Mouse (Mus musculus): ENCODE results near the gene Ptger2. TPM values are rescaled to one million over a fixed set of nuclear protein-coding genes. Genes with fewer than 3 reads are reported as not detected.

Ptger2 gene
- polyA plus RNA-seq, 1 experiment from 2014 or later, result 0.48 TPM

DNA sequence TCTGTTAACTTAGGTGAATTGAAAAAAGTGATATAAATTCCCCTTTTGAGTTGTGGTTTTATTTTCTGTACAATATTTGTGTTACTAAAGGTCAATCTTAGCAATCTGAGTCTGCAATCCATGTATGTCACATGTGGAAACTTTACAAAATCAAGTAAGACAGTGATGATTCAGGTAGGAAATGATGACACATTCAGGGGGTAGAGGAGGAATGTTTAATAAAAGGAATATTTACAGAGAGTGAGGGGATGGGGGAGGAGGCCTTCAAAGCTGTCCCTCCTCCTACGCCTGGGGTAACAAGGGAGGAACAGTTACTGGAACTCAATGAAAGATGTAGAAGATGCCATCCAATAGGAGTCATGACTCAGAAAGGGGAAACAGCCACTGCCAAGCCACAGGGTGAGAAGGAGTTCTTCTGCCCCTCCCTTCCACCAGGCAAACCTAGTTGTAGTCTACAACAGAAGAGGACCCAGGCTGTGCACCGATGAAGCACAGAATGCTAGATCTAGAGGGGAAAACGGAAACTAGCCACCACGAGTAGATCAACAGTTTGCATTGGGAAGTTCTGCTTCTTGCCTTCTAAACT is 17.8 kb downstream of the Ptger2 start:
- Histone ChIP-seq H3K4me2 (replicated peaks) (no peak overlapping the region), H3K9ac (no peak overlapping the region), H3K27me3 (replicated peaks) (no peaks in the 10 kb centered on the region), H3K4me1 (no peaks in the 10 kb centered on the region), H3K4me3 (no peak overlapping the region), H3K27ac (no peak overlapping the region), H3K9me3 (no peaks in the 10 kb centered on the region), H3K36me3 (no peaks in the 10 kb centered on the region)
- WGBS, result 88% methylated on average over 4 of the region's 4 CpGs
- ATAC-seq (ENCODE audit: low FRiP score, low read depth), result no peak

DNA sequence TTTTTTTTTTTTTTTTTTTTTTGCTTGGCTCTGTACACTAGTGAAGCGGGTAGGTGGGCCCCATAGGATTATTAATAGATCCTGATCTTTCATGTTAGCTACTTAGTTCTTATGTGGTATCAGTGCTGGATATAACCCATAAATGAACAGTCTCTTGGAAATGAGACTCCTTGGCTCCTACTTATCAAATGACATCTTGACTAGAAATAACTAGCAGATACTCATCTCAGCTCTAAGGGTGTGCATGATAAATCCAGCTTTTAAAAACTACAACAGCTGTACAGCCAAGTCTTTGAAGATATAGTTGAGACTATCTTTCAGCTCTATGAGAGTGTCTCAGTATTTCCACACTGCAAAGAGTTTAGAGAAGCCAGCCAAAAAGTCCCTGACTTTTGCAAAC is 21.2 kb downstream of the Ptger2 start:
- H3K27ac ChIP-seq, result no peak overlapping the region
- H3K9me3 ChIP-seq, result no peaks in the 10 kb centered on the region
- H3K4me1 ChIP-seq, result no peaks in the 10 kb centered on the region
- H3K36me3 ChIP-seq, result no peaks in the 10 kb centered on the region
- H3K4me3 ChIP-seq, result no peak overlapping the region
- H3K27me3 ChIP-seq (replicated peaks), result no peaks in the 10 kb centered on the region
- WGBS, result 92% methylated on average over 1 of the region's 1 CpGs
- no peak for ATAC-seq (ENCODE audit: low FRiP score, low read depth)
- no peak overlapping the region for H3K9ac ChIP-seq
- H3K4me2 ChIP-seq (replicated peaks), result no peak overlapping the region

DNA sequence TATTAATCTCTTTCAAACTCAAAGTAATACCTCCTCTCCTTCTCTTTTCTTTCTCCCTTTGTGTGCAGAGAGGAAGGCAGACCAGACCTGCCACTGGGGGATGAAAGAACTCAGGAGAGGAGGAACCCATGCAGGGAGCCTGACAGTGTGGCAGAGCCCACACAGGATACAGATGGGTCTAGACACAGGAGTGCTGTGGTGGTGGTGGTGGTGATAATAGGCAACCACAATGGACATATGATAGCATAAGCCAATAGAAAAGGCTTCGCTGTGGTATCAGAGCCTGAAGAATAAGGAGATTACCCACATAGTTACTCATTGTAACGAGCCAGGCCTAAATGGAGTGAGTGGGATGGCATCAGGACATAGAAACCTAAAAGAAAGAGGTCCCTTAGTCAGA is 23.3 kb downstream of the Ptger2 start:
- H3K9me3 ChIP-seq, result no peaks in the 10 kb centered on the region
- no peaks in the 10 kb centered on the region for H3K36me3 ChIP-seq
- 85% methylated on average over 2 of the region's 2 CpGs for WGBS
- H3K27me3 ChIP-seq (replicated peaks), result no peaks in the 10 kb centered on the region
- no peak overlapping the region for H3K4me3 ChIP-seq
- H3K4me1 ChIP-seq, result no peaks in the 10 kb centered on the region
- H3K9ac ChIP-seq, result no peak overlapping the region
- no peak overlapping the region for H3K27ac ChIP-seq
- ATAC-seq (ENCODE audit: low FRiP score, low read depth), result no peak
- no peak overlapping the region for H3K4me2 ChIP-seq (replicated peaks)

DNA sequence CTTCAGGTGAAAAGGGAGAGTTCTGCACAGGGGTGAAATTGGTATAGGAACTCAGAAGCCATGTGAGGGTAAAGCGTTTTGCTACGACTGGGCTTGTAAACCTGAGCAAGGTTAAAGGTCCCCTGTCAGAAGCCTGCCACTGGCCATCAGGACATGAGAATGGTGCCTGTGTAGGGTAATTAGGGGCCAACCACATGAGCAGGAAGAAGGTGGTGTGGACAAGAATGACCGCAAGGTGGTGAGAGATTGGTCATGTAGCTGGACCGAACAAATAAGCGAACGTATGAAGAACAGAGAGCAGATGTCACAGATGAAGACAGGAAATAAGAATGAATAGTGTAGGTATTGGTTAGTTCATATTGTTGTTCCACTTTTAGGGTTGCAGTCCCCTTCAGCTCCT is 23.7 kb downstream of the Ptger2 start:
- no peak overlapping the region for H3K4me3 ChIP-seq
- no peaks in the 10 kb centered on the region for H3K36me3 ChIP-seq
- no peak for ATAC-seq (ENCODE audit: low FRiP score, low read depth)
- H3K9me3 ChIP-seq, result no peaks in the 10 kb centered on the region
- no peaks in the 10 kb centered on the region for H3K27me3 ChIP-seq (replicated peaks)
- 95% methylated on average over 6 of the region's 6 CpGs for WGBS
- no peak overlapping the region for H3K27ac ChIP-seq
- no peaks in the 10 kb centered on the region for H3K4me1 ChIP-seq
- H3K4me2 ChIP-seq (replicated peaks), result no peak overlapping the region
- no peak overlapping the region for H3K9ac ChIP-seq

DNA sequence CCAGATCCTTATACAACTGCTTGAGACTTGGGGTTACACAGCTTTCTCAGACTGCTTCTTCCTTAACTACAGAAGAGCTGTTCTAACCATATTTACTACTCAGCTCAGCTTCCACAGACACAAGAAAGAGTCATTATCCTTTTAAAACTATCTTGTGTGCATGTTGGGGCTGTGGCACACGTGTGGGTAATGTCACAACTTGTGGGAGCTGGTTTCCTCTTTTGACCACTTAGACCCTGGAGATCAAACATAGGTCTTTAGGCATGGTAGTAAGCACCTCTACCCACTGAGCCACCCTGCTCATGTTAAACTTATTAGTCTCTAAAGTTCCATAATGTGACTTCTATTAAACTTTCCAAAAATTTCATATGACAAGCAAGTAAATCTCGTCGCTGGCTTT is 33.6 kb downstream of the Ptger2 start:
- Histone ChIP-seq H3K4me2 (replicated peaks) (no peak overlapping the region), H3K9me3 (no peaks in the 10 kb centered on the region), H3K4me3 (no peak overlapping the region), H3K27ac (no peak overlapping the region), H3K4me1 (no peaks in the 10 kb centered on the region), H3K36me3 (no peaks in the 10 kb centered on the region), H3K27me3 (replicated peaks) (no peaks in the 10 kb centered on the region), H3K9ac (no peak overlapping the region)
- WGBS, result 82% methylated on average over 3 of the region's 3 CpGs
- no peak for ATAC-seq (ENCODE audit: low FRiP score, low read depth)

DNA sequence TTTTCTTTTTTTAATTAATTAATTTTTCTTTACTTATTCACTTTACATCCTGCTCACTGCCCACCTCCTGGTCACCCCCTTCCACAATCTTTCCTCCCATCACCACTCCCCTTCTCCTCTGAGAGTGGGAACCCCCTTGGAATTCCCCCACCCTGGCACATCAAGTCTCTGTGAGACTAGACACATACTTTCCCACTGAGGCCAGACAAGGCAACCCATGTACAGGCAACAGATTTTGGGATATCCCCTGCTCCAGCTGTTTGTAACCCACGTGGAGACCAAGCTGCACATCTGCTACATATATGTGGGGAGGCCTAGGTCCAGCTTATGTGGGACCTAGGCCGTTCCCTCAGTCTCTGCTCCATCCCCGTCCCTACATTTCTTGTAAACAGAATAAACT is 46.3 kb downstream of the Ptger2 start:
- no peak for ATAC-seq (ENCODE audit: low FRiP score, low read depth)
- no peak overlapping the region for H3K4me3 ChIP-seq
- WGBS, result 85% methylated on average over 3 of the region's 3 CpGs

DNA sequence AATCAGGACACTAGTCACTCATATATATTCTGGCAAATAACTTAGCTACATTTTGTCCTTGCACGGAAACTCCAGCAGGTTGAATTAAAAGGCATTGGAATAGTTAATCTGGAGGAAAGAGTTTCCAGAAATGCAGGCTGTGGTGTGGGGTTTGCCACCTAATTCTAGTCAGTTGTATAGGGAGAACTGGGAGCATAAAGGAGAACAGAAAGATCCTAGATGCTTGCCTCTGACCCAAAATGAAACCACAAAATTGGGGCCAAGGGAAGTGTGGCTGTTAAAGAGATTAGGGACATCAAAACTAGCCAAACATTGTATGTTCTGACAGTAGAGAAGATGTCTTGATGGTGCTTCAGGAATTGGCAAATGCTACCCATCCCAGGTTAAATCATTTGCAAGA is 48.6 kb downstream of the Ptger2 start:
- H3K27ac ChIP-seq, result no peak overlapping the region
- H3K36me3 ChIP-seq, result no peaks in the 10 kb centered on the region
- WGBS, result 91% methylated on average over 1 of the region's 1 CpGs
- H3K9me3 ChIP-seq, result no peaks in the 10 kb centered on the region
- H3K4me2 ChIP-seq (replicated peaks), result no peak overlapping the region
- H3K27me3 ChIP-seq (replicated peaks), result no peaks in the 10 kb centered on the region
- H3K9ac ChIP-seq, result no peak overlapping the region
- ATAC-seq (ENCODE audit: low FRiP score, low read depth), result no peak
- no peaks in the 10 kb centered on the region for H3K4me1 ChIP-seq
- no peak overlapping the region for H3K4me3 ChIP-seq

More for the DNA sequence above, 46.3 kb downstream of the Ptger2 start:
- no peak overlapping the region for H3K27ac ChIP-seq
- no peaks in the 10 kb centered on the region for H3K27me3 ChIP-seq (replicated peaks)
- no peaks in the 10 kb centered on the region for H3K4me1 ChIP-seq
- H3K4me2 ChIP-seq (replicated peaks), result no peak overlapping the region
- H3K9me3 ChIP-seq, result no peaks in the 10 kb centered on the region
- no peaks in the 10 kb centered on the region for H3K36me3 ChIP-seq
- no peak overlapping the region for H3K9ac ChIP-seq

DNA sequence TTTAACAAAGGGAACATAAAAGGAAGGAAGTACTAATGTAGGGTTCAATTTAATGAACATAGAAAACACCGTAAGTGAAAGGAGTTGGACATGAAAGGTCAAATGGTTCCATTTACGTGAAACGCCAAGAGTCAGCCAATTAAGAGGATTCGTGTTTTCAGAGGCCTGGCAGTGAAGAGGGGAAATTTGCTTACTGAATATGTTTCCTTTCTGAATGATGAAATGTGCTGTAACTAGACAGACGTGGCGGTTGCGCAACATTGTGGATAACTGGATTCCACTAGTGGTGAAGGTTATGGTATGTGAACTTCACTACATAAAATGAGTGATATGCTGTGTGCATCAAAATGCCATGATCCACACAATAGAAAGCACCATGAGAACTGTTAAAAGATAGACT is 50.1 kb downstream of the Ptger2 start:
- H3K9ac ChIP-seq, result no peak overlapping the region
- no peak overlapping the region for H3K27ac ChIP-seq
- ATAC-seq (ENCODE audit: low FRiP score, low read depth), result no peak
- no peaks in the 10 kb centered on the region for H3K4me1 ChIP-seq
- no peak overlapping the region for H3K4me2 ChIP-seq (replicated peaks)
- no peaks in the 10 kb centered on the region for H3K9me3 ChIP-seq
- no peaks in the 10 kb centered on the region for H3K36me3 ChIP-seq
- no peak overlapping the region for H3K4me3 ChIP-seq
- WGBS, result 87% methylated on average over 7 of the region's 7 CpGs
- H3K27me3 ChIP-seq (replicated peaks), result no peaks in the 10 kb centered on the region

DNA sequence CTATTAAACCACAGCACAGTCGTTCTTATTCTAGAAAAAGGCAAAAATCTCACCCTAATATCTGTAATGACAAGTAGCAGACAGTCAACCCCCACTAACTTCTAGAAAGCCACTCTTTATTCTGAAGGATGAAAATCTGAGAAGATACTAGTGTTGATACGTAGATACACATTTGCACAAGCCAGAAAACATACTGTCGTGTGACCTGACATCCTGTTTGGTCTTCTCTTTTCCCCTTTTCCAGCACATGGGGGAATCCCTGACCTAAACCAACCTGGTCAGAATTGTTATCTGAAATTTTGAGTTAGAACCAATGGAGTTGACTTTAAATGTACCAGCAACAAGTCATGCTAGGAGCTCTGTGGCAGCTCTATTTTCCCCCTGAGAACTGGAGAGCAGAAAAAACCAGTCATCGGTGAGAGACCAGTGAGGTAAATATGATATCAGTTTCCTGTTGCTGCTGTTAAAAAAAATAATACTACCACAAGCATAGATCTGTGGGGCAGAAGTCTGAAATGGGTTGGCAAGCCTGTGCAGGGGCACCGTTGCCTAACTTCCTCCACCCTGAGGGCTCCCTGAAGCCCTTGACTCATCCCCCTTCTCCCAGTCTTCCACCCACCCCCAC is 53.0 kb downstream of the Ptger2 start:
- Histone ChIP-seq H3K27me3 (replicated peaks) (no peaks in the 10 kb centered on the region), H3K9ac (no peak overlapping the region), H3K4me1 (no peaks in the 10 kb centered on the region), H3K9me3 (no peaks in the 10 kb centered on the region), H3K36me3 (no peaks in the 10 kb centered on the region), H3K4me2 (replicated peaks) (no peak overlapping the region), H3K4me3 (no peak overlapping the region), H3K27ac (no peak overlapping the region)
- WGBS, result 87% methylated on average over 5 of the region's 5 CpGs
- no peak for ATAC-seq (ENCODE audit: low FRiP score, low read depth)

DNA sequence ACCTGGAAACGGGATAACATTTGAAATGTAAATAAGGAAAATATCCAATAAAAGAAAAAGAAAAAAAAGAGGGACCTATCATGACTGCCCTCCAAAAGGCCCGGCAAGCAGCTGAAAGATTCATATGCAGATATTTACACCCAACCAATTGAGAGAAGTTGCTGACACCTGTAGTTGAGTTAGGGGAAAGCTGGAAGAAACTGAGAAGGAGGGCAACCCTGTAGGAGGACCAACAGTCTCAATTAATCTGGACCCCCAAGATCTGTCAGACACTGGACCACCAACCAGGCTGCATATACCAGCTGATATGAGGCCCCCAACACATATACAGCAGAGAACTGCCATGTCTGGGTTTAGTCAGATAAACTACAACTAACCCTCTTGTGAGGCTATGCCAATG is 60.1 kb downstream of the Ptger2 start:
- no peaks in the 10 kb centered on the region for H3K36me3 ChIP-seq
- ATAC-seq (ENCODE audit: low FRiP score, low read depth), result no peak
- WGBS, result 81% methylated on average over 2 of the region's 2 CpGs

DNA sequence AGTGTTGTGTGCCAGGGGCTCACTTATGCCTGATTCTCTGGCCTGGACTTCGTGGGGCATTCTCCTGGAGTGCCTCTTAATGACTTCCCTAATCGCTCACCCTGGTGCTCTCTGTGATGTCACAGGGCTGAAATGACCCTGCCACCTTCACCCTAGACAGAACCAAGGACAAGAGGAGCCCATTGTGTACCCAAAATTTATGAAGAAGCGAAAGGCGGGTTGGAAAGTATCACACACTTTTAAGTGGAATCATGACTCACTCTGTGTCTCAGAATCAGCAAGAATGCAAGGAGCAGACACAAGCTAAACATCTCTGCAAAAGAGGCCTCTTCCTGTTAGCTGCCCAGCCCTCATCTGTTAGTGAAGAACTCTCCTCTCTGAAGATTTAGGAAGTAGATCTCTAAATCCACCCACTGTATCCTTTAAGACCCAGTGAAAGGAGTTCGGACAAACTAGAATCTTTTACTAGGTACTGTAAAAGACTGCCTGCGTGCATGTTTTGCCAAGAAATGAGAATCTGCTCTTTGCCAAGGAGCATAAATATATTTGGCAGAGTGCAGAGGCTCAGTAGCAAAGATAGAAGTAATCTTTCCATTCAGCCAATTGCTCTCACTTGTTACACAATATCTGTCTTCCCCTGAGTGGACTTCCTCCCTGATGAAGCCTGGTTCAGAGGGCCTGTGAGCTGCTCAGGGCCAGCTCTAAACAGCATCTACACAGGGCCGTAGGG is 61.9 kb downstream of the Ptger2 start:
- WGBS, result 72% methylated on average over 7 of the region's 7 CpGs

More for the DNA sequence above, 60.1 kb downstream of the Ptger2 start:
- Histone ChIP-seq H3K9ac (no peak overlapping the region), H3K4me2 (replicated peaks) (no peak overlapping the region), H3K27me3 (replicated peaks) (no peaks in the 10 kb centered on the region), H3K27ac (no peak overlapping the region), H3K9me3 (no peaks in the 10 kb centered on the region), H3K4me3 (no peak overlapping the region), H3K4me1 (no peaks in the 10 kb centered on the region)

DNA sequence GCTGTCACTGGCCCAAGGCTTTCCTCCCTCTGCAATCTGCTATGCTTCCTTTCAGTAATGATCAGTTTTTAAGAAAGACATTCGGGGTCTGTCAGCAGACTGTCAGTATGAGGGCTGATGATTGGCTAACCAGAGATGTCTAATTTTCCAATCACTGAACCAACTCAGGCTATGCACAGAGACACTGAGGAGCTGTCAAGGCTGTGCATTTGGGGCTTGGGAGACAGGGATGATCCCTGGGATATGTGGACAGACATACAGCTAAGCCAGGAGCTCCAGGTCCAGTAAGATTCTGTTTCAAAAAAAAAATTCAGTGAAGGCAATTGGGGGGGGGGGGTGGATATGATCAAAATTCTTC is 62.4 kb downstream of the Ptger2 start:
- Histone ChIP-seq H3K4me1 (no peaks in the 10 kb centered on the region), H3K4me3 (no peak overlapping the region), H3K36me3 (no peaks in the 10 kb centered on the region), H3K9me3 (no peaks in the 10 kb centered on the region), H3K9ac (no peak overlapping the region), H3K4me2 (replicated peaks) (no peak overlapping the region), H3K27me3 (replicated peaks) (no peaks in the 10 kb centered on the region), H3K27ac (no peak overlapping the region)
- WGBS, result 81% methylated on average over 1 of the region's 1 CpGs
- ATAC-seq (ENCODE audit: low FRiP score, low read depth), result no peak

More for the DNA sequence above, 61.9 kb downstream of the Ptger2 start:
- no peak overlapping the region for H3K9ac ChIP-seq
- no peak overlapping the region for H3K4me3 ChIP-seq
- H3K4me1 ChIP-seq, result no peaks in the 10 kb centered on the region
- H3K9me3 ChIP-seq, result no peaks in the 10 kb centered on the region
- no peaks in the 10 kb centered on the region for H3K27me3 ChIP-seq (replicated peaks)
- H3K4me2 ChIP-seq (replicated peaks), result no peak overlapping the region
- H3K27ac ChIP-seq, result no peak overlapping the region
- no peaks in the 10 kb centered on the region for H3K36me3 ChIP-seq
- ATAC-seq (ENCODE audit: low FRiP score, low read depth), result no peak

DNA sequence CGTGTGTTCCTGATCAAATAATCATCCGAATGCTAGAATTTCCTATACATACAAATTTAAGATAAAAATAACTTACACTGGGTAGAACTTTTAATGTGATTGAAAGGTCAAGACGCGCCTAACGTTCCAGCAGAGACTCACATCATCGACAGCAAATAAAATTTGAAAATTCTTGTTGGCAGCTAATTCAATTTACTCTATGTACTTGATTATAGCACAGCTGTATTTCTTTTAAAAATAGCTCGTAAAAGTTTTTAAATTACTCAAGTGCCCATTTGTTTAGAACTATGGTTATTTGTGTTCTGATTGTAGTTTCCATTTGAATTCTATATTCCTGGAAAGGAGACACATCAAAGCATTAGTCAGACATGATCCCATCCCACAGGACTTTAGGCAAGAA is 63.1 kb downstream of the Ptger2 start:
- no peak overlapping the region for H3K27ac ChIP-seq
- no peaks in the 10 kb centered on the region for H3K4me1 ChIP-seq
- H3K9ac ChIP-seq, result no peak overlapping the region
- no peaks in the 10 kb centered on the region for H3K9me3 ChIP-seq
- WGBS, result 92% methylated on average over 7 of the region's 7 CpGs
- no peak overlapping the region for H3K4me2 ChIP-seq (replicated peaks)
- H3K4me3 ChIP-seq, result no peak overlapping the region
- H3K27me3 ChIP-seq (replicated peaks), result no peaks in the 10 kb centered on the region
- H3K36me3 ChIP-seq, result no peaks in the 10 kb centered on the region
- no peak for ATAC-seq (ENCODE audit: low FRiP score, low read depth)

Data from neural tube, embryonic 12.5 days (tissue).